Mouse (Mus musculus): Measurements from ENCODE around the gene Rcl1.

DNA sequence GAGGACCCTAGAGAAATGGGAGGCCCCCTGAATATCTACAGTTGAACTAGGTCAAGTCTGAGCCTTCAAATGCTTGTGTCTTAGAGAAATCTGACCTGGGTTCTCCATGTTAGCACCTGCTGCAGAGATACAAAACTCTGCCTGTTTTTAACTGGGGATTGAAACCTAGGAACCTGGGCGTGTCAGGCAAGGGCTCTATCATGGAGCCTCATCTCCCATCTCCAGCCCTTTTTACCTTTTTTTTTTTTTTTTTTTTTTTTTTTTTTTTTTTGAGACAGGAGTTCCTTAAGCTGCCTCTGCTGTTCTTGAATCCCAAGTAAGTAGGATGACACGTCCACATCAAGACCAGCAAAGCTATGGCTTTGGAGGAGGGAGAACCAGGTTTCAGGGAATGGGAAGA lies 50.3 kb downstream of the Rcl1 start:
- no peak for TF ChIP-seq CTCF (IDR thresholded peaks at IDR 0.05; ENCODE audit: extremely low read depth, insufficient read depth, low read length)
- TF ChIP-seq POLR2A (IDR thresholded peaks at IDR 0.05; ENCODE audit: extremely low read depth, insufficient read depth, low read length) = no peak
